Mouse (Mus musculus): ENCODE measurements around the gene Anxa5. TPM values are rescaled to one million over a fixed set of nuclear protein-coding genes. Genes with fewer than 3 reads are reported as not detected.
A peak's percentile ranks its signal among the peaks of the same experiment; 100 is the strongest.

Gene Anxa5
- polyA plus RNA-seq, 1 experiment from 2014 or later, result 291 TPM

DNA sequence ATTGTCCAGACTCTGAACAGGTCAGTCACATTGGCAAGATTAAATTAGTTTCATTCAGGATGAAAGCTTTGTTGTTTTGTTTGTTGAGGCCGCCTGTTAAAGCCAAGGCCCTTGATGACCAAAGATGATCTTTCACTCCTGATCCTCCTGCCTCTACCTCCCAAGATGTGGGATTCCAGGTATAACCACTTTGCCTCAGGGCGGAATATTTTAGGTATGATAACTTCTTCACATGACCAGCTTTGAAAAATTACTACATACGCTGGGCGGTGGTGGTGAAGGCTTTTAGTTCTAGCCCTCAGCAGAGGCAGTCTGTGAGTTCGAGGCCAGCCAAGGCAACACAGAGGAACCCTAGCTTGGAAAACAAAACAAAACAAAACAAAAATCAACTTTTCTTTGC lies 1.3 kb downstream of the Anxa5 start:
- no peak overlapping the region for H3K9ac ChIP-seq (ENCODE audit: low read depth, low read length)
- 74% methylated on average over 5 of the region's 5 CpGs for WGBS

DNA sequence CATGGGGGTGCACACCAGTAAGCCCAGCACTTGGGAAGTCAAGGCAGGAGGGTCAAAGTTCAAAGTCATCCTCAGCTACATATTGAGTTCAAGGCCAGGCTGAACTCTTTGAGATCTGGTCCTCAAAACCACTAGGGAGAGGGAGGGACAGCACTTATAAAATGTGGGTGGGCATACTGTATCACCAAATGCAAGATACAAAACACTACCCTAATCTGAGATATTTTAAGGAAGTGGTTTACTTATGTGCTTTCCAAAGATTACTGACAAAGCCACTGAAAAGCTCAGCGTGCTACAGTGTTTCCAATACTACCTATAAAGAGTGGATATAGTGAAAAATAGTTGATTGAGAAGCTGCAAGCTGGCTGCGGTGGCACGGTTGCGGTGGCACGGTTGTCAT lies 2.5 kb downstream of the Anxa5 start:
- DNase-seq (ENCODE audit: low spot score) (no peak), ATAC-seq (replicated peaks; ENCODE audit: low FRiP score, low read depth) (no peak)
- Histone ChIP-seq H3K27ac (no peak overlapping the region), H3K9ac (ENCODE audit: low read depth, low read length) (no peak overlapping the region), H3K27me3 (ENCODE audit: insufficient read depth, low read length) (no peaks in the 10 kb centered on the region), H3K36me3 (ENCODE audit: insufficient read depth, low read length) (no peaks in the 10 kb centered on the region), H3K4me3 (replicated peaks; ENCODE audit: low read depth, low read length) (no peak overlapping the region), H3K4me1 (replicated peaks; ENCODE audit: insufficient read depth, low read length) (peaks cover 6% of the 10 kb centered on the region; the same call in 1 of the 2 replicates), H3K4me2 (ENCODE audit: low read length) (no peak overlapping the region), H3K9me3 (replicated peaks; ENCODE audit: low read length) (no peaks in the 10 kb centered on the region)
- no peak for TF ChIP-seq CTCF (IDR thresholded peaks at IDR 0.05; ENCODE audit: low read depth)
- 97% methylated on average over 5 of the region's 5 CpGs for WGBS

More for the DNA sequence above, 1.3 kb downstream of the Anxa5 start:
- Histone ChIP-seq H3K4me3 (replicated peaks; ENCODE audit: low read depth, low read length) (peak overlapping the region; percentile 69), H3K4me2 (ENCODE audit: low read length) (peak overlapping the region; percentile 72), H3K4me1 (replicated peaks; ENCODE audit: insufficient read depth, low read length) (peaks cover 6% of the 10 kb centered on the region; the same call in 1 of the 2 replicates), H3K27ac (peak overlapping the region; percentile 91; the same call in 1 of the 2 replicates), H3K36me3 (ENCODE audit: insufficient read depth, low read length) (no peaks in the 10 kb centered on the region), H3K9me3 (replicated peaks; ENCODE audit: low read length) (no peaks in the 10 kb centered on the region), H3K27me3 (ENCODE audit: insufficient read depth, low read length) (no peaks in the 10 kb centered on the region)
- DNase-seq (ENCODE audit: low spot score) (no peak), ATAC-seq (replicated peaks; ENCODE audit: low FRiP score, low read depth) (no peak)
- no peak for TF ChIP-seq CTCF (IDR thresholded peaks at IDR 0.05; ENCODE audit: low read depth)

DNA sequence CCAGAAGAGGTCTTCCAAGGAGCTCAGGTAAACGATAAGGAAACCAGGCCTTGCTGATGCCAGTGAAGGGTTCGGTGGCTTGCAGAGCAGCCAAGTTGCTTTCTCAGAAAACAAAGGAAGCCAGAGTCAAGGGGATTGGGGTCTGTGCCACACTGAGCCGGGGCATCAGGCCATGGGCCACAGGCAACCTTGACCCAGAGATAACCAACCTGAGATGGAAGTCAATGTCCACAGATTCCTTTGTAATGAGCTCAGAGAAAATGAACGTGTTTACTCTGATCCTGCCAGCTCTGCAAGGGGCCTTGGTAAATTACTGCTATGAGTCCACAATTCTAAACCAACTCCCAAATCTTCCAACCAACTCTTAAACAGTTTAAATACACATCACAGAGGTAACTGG lies 3.8 kb downstream of the Anxa5 start:
- WGBS, result 71% methylated on average over 4 of the region's 4 CpGs

DNA sequence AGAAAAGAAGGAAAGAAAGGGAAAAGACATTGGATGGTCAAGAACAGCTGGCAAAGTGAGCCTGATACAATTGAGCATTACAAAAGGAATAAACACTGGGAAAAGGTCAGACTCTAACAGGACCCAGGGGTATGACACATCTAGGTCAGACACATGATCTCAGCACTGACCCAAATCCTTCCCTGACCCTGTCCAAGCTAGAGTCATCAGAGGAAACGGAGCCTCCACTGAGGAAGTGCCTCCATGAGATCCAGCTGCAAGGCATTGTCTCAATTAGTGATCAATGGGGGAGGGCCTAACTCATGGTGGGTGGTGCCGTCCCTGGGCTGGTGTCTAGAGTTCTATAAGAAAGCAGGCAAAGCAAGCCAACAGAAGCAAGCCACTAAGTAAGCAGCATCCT lies 6.8 kb downstream of the Anxa5 start:
- no peak overlapping the region for H3K9ac ChIP-seq (ENCODE audit: low read depth, low read length)
- no peaks in the 10 kb centered on the region for H3K9me3 ChIP-seq (replicated peaks; ENCODE audit: low read length)
- H3K4me2 ChIP-seq (ENCODE audit: low read length), result no peak overlapping the region
- 40% methylated on average over 2 of the region's 2 CpGs for WGBS
- no peak for TF ChIP-seq CTCF (IDR thresholded peaks at IDR 0.05; ENCODE audit: low read depth)
- ATAC-seq (replicated peaks; ENCODE audit: low FRiP score, low read depth), result 0 out of 2 replicates have a peak, but pooled peaks have one; percentile 41
- H3K4me3 ChIP-seq (replicated peaks; ENCODE audit: low read depth, low read length), result no peak overlapping the region
- no peaks in the 10 kb centered on the region for H3K4me1 ChIP-seq (replicated peaks; ENCODE audit: insufficient read depth, low read length)
- no peaks in the 10 kb centered on the region for H3K27me3 ChIP-seq (ENCODE audit: insufficient read depth, low read length)
- no peak overlapping the region for H3K27ac ChIP-seq
- no peak for DNase-seq (ENCODE audit: low spot score)
- peaks cover 6% of the 10 kb centered on the region; the same call in 1 of the 2 replicates for H3K36me3 ChIP-seq (ENCODE audit: insufficient read depth, low read length)

More for the DNA sequence above, 3.8 kb downstream of the Anxa5 start:
- Histone ChIP-seq H3K27me3 (ENCODE audit: insufficient read depth, low read length) (no peaks in the 10 kb centered on the region), H3K9ac (ENCODE audit: low read depth, low read length) (no peak overlapping the region), H3K4me1 (replicated peaks; ENCODE audit: insufficient read depth, low read length) (peaks cover 3% of the 10 kb centered on the region; the same call in 1 of the 2 replicates), H3K36me3 (ENCODE audit: insufficient read depth, low read length) (0 out of 2 replicates have a peak, but pooled peaks cover 4% of the 10 kb centered on the region), H3K27ac (no peak overlapping the region), H3K4me2 (ENCODE audit: low read length) (no peak overlapping the region), H3K4me3 (replicated peaks; ENCODE audit: low read depth, low read length) (no peak overlapping the region), H3K9me3 (replicated peaks; ENCODE audit: low read length) (no peaks in the 10 kb centered on the region)
- no peak for TF ChIP-seq CTCF (IDR thresholded peaks at IDR 0.05; ENCODE audit: low read depth)
- ATAC-seq (replicated peaks; ENCODE audit: low FRiP score, low read depth) (no peak), DNase-seq (ENCODE audit: low spot score) (no peak)

DNA sequence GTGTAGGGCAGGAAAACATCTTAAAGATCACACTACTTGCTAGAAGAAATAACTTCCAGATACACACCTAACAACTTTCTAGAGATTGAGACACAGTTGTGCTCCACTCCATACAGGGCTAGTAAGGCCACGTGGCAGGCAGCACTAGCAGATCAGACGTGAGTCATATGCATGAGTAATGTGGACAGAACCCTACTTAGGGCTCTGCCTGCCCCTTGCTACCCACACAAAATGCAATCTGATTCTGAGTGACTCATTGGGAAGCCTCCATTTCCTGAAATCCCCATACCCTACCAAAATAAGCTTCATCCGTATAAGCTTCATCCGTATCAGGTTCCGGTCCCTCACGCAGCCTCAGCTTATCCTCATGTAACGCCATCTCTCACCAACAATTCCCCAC lies 8.1 kb downstream of the Anxa5 start:
- Histone ChIP-seq H3K4me3 (replicated peaks; ENCODE audit: low read depth, low read length) (no peak overlapping the region), H3K27ac (no peak overlapping the region), H3K36me3 (ENCODE audit: insufficient read depth, low read length) (peaks cover 13% of the 10 kb centered on the region; the same call in 1 of the 2 replicates), H3K4me1 (replicated peaks; ENCODE audit: insufficient read depth, low read length) (no peaks in the 10 kb centered on the region), H3K27me3 (ENCODE audit: insufficient read depth, low read length) (no peaks in the 10 kb centered on the region), H3K9ac (ENCODE audit: low read depth, low read length) (no peak overlapping the region), H3K9me3 (replicated peaks; ENCODE audit: low read length) (no peaks in the 10 kb centered on the region), H3K4me2 (ENCODE audit: low read length) (no peak overlapping the region)
- no peak for TF ChIP-seq CTCF (IDR thresholded peaks at IDR 0.05; ENCODE audit: low read depth)
- DNase-seq (ENCODE audit: low spot score) (no peak), ATAC-seq (replicated peaks; ENCODE audit: low FRiP score, low read depth) (0 out of 2 replicates have a peak, but pooled peaks have one; percentile 40)
- 81% methylated on average over 7 of the region's 7 CpGs for WGBS

DNA sequence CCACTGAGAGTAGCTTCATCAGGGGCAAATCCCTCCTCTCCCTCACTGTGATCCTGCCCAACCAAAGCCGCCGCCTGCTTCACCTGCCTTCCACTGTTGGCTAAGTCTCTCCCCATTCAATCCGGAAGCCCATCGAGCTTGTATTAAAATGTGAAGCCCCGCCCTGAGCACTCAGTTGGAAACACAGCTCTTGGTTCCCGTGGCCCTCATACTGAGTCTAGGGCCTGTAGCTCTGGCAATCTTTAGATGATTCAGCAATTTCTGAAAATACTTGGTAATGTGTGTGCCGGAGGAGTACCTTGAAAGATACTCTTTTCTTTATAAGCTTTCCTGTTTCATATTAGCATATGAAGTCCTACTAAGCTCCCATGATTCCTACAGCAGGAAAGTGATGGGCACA lies 10.2 kb downstream of the Anxa5 start:
- H3K4me3 ChIP-seq (replicated peaks; ENCODE audit: low read depth, low read length), result no peak overlapping the region
- WGBS, result 71% methylated on average over 7 of the region's 7 CpGs
- H3K9ac ChIP-seq (ENCODE audit: low read depth, low read length), result no peak overlapping the region
- DNase-seq (ENCODE audit: low spot score), result no peak
- peaks cover 27% of the 10 kb centered on the region; the same call in 1 of the 2 replicates for H3K36me3 ChIP-seq (ENCODE audit: insufficient read depth, low read length)
- no peaks in the 10 kb centered on the region for H3K4me1 ChIP-seq (replicated peaks; ENCODE audit: insufficient read depth, low read length)
- no peak for TF ChIP-seq CTCF (IDR thresholded peaks at IDR 0.05; ENCODE audit: low read depth)
- no peaks in the 10 kb centered on the region for H3K9me3 ChIP-seq (replicated peaks; ENCODE audit: low read length)
- no peak overlapping the region for H3K4me2 ChIP-seq (ENCODE audit: low read length)
- no peak for ATAC-seq (replicated peaks; ENCODE audit: low FRiP score, low read depth)
- no peaks in the 10 kb centered on the region for H3K27me3 ChIP-seq (ENCODE audit: insufficient read depth, low read length)
- H3K27ac ChIP-seq, result no peak overlapping the region

DNA sequence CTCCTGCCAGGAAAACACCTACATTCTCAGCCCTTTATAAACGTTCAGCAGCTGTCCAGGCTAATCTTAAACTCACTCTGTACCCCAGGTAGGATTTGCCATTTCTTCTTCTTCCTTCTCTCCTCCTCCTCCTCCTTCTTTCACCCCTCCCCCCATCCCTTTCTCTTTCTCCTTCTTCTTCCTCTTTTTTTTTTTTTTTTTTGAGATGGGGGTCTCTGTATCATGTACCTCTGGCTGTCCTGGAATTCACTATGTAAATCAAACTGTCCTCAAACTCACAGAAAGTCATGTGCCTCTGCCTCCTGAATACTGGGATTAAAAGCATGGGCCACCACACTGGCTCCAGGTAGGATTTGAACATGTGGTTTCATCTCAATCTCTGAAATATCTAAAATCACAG lies 13.3 kb downstream of the Anxa5 start:
- Histone ChIP-seq H3K36me3 (ENCODE audit: insufficient read depth, low read length) (peaks cover 41% of the 10 kb centered on the region; the same call in 1 of the 2 replicates), H3K4me3 (replicated peaks; ENCODE audit: low read depth, low read length) (no peak overlapping the region)

More for the DNA sequence above, 13.3 kb downstream of the Anxa5 start:
- DNase-seq (ENCODE audit: low spot score), result no peak
- H3K27me3 ChIP-seq (ENCODE audit: insufficient read depth, low read length), result no peaks in the 10 kb centered on the region
- H3K9ac ChIP-seq (ENCODE audit: low read depth, low read length), result no peak overlapping the region
- TF ChIP-seq CTCF (IDR thresholded peaks at IDR 0.05; ENCODE audit: low read depth), result no peak
- no peak overlapping the region for H3K27ac ChIP-seq
- no peak for ATAC-seq (replicated peaks; ENCODE audit: low FRiP score, low read depth)
- 18% methylated on average over 1 of the region's 1 CpGs for WGBS
- H3K9me3 ChIP-seq (replicated peaks; ENCODE audit: low read length), result no peaks in the 10 kb centered on the region
- H3K4me2 ChIP-seq (ENCODE audit: low read length), result no peak overlapping the region
- no peaks in the 10 kb centered on the region for H3K4me1 ChIP-seq (replicated peaks; ENCODE audit: insufficient read depth, low read length)

Measured in kidney, postnatal 0 days (tissue).